Mouse (Mus musculus) mesoderm, embryonic 11.5 days (tissue): ENCODE measurements around the gene Hesx1.
A peak's percentile ranks its signal among the peaks of the same experiment; 100 is the strongest.

Source experiments
- DNase-seq: peaks from one replicate; pipeline ENCODE4 v3.0.0-alpha.2; 2012; ENCODE audit warnings: low read depth, low spot score

Gene Hesx1

GRCm38 (mm10) chr14:27011561-27011960 lies 17.3 kb downstream of the Hesx1 start:
- no peak for DNase-seq

DNA sequence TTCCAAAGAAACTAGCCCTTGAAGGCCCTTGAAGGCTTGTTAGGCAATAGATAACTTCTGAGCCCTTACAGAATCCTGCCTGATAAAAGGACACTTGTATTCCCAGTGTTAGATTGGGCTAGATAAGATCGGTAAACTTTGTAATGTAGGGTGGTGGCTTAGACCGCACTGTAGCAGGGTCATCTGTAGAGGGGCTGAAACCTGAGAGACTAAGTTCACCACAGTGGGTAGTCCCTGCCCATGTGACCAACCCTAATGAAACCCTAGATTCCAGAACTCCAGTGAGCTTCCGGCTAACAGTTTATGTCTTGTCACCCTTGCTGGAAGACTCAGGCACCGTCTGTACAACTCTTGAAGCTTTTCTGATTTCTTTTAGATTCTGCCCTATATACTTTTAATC lies 19.4 kb downstream of the Hesx1 start:
- no peak for DNase-seq

GRCm38 (mm10) chr14:27017936-27018335 lies 23.7 kb downstream of the Hesx1 start:
- DNase-seq = no peak

- DNase-seq = no peak
Observed at GRCm38 (mm10) chr14:27019850-27020249, 25.6 kb downstream of the Hesx1 start.

- peak; percentile 76 for DNase-seq
Observed at GRCm38 (mm10) chr14:27022876-27023275, 28.7 kb downstream of the Hesx1 start.

- no peak for DNase-seq
Observed at GRCm38 (mm10) chr14:27024664-27025063, 30.4 kb downstream of the Hesx1 start.

DNA sequence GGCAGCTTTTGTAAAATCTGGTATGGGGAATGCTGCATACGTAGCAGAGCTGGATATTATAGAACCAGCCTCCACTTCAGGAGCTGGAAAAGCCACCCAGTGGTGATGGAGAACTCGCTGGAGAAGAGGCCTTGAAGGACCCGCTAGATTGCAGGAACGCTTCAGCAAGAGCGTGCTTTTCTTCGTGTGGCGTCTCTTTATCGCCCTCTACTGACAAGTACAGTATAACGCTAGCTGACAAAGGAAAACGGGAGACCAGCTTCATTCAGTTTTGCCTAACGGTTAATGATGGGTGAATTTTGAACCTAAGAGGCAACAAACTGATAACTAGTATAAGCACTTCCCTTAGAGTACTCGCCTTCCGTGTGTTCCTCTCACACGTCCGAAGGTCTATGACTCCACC lies 35.6 kb downstream of the Hesx1 start:
- DNase-seq = peak; percentile 88

DNA sequence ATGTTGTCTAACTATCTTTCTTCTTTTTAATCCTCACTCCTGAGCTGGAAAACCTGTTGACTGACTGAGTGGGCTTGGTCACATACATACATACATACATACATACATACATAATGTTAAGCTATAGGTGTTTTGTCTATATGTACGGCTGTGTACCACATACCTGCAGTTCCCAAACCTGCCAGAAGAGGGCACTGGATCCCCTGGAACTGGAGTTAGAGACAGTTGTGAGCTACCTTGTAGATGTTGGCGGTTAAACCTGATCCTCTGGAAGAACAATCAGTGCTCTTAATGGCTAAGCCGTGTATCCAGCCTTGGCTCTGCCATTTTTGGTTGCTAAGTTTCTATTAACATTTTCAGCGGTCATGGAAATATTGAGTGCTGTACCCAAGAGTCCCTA lies 36.9 kb downstream of the Hesx1 start:
- peak; percentile 85 for DNase-seq

GRCm38 (mm10) chr14:27037513-27037912 lies 43.3 kb downstream of the Hesx1 start:
- DNase-seq = no peak

- DNase-seq = peak; percentile 93
Observed at GRCm38 (mm10) chr14:27038783-27039182, 44.6 kb downstream of the Hesx1 start, which contains the start of gene Il17rd. Il17rd (plus strand) TSS chr14:27038941.

DNA sequence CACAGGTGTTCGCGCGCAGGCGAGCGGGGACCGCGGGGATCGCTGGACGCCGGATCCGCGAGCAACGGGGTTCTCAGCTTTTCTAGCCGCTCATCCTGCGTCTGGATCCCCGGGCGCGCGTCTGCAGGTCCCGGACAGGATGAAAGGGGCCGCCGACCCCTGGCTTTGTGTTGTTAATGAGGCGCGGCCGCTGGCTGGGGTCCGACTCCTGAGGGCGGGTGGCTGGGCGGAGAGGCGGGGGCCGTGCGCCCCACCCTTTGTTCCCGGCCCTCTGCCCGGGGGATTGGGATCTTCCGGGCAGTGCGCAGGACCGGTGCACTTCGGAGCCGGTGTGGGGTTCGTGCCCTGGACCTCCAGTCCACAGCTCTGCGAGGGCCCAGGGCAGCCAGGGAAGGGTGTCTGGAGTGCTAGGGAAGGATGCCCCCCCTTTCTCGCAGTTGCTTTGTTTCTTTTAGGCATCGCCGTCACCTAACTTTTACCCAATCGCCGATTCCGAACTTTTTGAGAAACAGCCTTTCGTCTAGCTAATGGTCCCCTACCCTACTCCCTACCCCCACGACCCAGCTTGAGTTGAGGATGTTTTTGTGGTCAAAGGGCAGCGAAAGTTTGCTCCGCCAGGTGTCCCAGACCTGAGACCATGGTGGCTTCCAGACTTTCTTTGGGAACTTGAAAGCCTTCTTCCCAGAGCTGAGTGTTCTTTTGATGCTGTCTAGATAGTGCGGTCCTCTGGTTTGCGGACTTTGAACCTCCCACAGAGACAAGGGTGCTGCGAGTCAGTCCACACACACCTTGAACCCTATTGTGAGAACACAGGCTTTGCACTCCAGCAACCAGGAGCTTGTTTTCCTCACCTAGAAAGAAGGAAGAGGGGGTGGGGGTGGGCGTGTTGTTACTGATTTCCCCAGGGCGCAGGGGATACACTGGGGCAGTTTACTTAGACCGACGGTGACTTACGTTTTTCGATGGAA lies 45.3 kb downstream of the Hesx1 start:
- peak; percentile 68 for DNase-seq

DNA sequence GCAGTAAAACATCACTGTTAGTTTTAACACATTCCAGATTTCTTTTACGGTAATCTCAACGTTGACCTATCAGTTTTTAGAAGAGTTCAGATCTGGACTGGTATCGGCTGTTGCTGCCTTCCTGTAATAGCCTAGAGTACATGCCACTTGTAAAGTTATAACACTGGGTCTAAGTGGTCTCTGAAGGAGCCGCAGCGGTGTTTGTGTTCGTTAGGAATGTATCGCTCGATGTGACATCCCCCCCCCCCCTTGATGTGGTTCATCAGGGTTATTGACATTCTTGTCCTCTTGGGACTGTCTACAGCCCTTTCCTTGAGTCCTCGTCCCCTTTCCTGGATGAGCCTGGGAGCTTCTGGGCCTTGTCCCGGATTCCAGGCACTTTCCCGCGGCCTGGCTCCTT lies 46.2 kb downstream of the Hesx1 start:
- DNase-seq = no peak

DNA sequence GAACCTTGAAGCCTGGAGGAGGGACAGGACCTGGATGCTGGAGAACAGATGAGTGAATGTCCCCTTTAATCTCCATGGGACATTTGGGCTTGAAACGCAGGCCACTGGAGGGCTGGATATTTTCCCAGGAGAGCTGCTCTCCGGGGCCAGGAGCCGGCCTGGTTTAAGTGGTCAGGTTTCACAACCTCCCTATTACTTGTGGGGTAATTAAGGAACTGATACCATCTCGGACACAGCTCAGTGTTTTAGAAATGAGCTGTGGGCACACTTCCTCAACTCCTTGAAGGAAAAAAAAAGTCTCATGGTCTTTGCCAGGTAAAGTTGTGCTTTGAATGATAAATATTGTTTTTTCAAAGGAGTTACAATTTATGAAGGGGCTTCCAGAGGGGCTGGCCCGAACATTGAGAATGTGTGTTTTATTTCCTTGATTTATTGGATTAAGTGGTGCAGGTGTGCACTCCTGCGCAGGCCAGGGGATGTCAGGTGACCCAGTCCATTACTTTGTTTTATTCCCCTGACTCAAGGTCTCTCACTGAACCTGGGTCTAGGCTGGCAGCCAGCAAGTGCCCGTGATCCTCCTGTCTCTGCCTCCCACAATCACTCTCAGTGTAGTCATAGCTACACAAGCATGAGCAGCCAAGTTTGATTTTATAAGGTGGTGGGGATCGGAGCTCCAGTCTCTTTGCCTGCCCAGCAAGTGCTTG lies 48.2 kb downstream of the Hesx1 start:
- no peak for DNase-seq

DNA sequence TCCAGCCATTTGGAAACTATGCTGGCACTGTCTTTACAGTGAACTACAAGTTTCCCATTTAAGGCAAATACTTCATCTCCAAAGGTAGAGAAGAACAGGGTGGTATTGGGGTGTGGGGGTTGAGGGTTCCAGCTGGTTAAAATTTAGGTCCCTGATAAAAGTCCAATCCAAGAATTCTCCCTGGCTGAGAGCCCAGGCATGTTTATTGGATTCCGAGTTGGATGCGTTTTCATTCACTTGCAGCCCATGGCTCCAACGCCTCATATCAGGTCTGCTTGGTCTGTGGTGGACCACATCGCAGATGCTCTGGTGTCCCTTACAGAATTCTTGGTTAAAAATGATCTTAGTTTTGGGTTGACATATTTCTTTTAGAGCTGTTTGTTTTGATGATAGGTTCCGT lies 49.2 kb downstream of the Hesx1 start:
- no peak for DNase-seq

GRCm38 (mm10) chr14:27044221-27044966 lies 50.2 kb downstream of the Hesx1 start:
- peak; percentile 61 for DNase-seq

DNA sequence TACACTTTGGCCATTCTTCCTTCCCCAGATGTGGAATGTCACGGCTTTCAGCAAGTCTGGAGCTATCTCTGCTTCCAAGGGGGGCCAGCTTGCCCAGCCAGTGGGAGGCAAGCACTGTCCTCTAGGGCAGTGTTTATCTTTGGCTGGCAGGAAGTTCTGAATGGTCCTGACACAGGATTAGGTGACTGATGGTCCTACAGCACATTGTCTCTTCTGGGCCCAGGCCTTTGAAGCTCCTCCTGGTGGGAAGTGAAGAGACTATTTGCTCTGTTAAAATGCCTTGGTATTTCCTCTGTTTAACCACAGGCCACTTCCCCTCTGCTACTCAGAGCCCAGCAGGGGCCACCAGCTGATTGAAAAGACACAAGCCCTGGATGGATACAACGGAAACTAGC lies 50.7 kb downstream of the Hesx1 start:
- DNase-seq = peak; percentile 86

GRCm38 (mm10) chr14:27048231-27048956 lies 54.2 kb downstream of the Hesx1 start:
- no peak for DNase-seq

DNA sequence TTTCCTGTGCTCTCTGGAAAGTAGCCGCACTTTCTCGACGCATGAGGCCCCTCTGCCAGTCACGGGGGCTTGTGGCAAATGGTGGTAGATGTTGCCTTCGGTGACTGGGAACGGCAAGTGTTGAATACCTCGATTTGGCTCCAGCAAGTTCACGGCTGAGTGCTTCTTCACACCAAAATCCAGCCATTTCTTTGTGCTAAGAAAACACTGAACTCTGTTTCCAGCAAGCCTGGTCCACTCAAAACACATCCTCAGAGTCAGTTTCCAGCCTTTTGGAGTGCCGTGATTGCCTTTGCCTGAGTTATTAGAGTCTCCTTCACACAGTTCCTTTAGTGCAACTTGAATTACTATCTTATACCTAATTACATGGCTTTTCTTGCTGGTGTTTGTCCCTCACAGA lies 55.8 kb downstream of the Hesx1 start:
- no peak for DNase-seq

- DNase-seq = peak; percentile 72
Observed at GRCm38 (mm10) chr14:27050560-27051510, 56.6 kb downstream of the Hesx1 start.

DNA sequence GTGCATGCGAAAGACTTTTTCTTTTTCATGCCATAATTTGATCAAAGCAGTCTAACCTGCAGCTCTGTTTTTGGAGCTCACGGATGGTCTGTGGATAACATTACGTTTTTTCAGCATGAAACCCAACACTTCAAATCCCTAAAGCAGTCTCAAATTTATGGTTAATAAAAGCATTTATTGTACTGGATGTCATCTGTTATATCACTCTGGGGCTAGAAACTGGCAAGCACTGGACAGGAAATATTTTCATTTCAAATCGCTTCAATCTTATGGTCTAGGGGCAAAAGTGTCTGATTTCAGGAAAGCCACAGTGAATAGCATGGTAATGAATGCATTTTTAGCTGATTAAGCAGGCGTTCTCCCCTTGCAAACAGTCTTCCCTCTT lies 57.3 kb downstream of the Hesx1 start:
- DNase-seq = no peak
